Mouse (Mus musculus) heart, embryonic 12.5 days (tissue): ENCODE results near the gene Kdm5a. TPM values are rescaled to one million over a fixed set of nuclear protein-coding genes. Genes with fewer than 3 reads are reported as not detected.
A peak's percentile ranks its signal among the peaks of the same experiment; 100 is the strongest.

ENCODE experiments used
- ATAC-seq: fragments of 200-750 bp; cut with Nextera tagmentation; 2 replicates; pipeline ENCODE4 v1.8.0; 2017; ENCODE audit warnings: moderate TSS enrichment, moderate library complexity; ENCODE audit not compliant: insufficient number of reproducible peaks, low FRiP score
- H3K27ac ChIP-seq: fragments of 300-500 bp; sonication (generic); 2 replicates; pipeline ENCODE4 v1.5.1; 2016; ENCODE audit warnings: mild to moderate bottlenecking, moderate library complexity; ENCODE audit not compliant: poor library complexity, severe bottlenecking
- H3K27me3 ChIP-seq: fragments of 300-500 bp; sonication (generic); replicated peaks from 2 replicates; pipeline ENCODE4 v1.6.1; 2016; ENCODE audit warnings: mild to moderate bottlenecking, moderate library complexity
- H3K36me3 ChIP-seq: fragments of 300-500 bp; sonication (generic); 2 replicates; pipeline ENCODE4 v1.6.1; 2016; ENCODE audit warnings: mild to moderate bottlenecking, moderate library complexity
- H3K4me1 ChIP-seq: fragments of 300-500 bp; sonication (generic); replicated peaks from 2 replicates; pipeline ENCODE4 v1.6.1; 2016; ENCODE audit warnings: mild to moderate bottlenecking
- H3K4me2 ChIP-seq: fragments of 300-500 bp; sonication (generic); 2 replicates; pipeline ENCODE4 v1.6.1; 2016; ENCODE audit warnings: mild to moderate bottlenecking, moderate library complexity
- H3K4me3 ChIP-seq: fragments of 300-500 bp; sonication (generic); 2 replicates; pipeline ENCODE4 v1.5.1; 2016; ENCODE audit warnings: mild to moderate bottlenecking
- H3K9ac ChIP-seq: fragments of 300-500 bp; sonication (generic); 2 replicates; pipeline ENCODE4 v1.6.1; 2016; ENCODE audit warnings: mild to moderate bottlenecking, moderate library complexity
- H3K9me3 ChIP-seq: fragments of 300-500 bp; sonication (generic); replicated peaks from 2 replicates; pipeline ENCODE4 v1.6.1; 2016; ENCODE audit warnings: mild to moderate bottlenecking, moderate library complexity
- WGBS: fragments of 180-500 bp; shearing (Covaris S2); methylation state at CpG from one replicate; pipeline ENCODE4 v1.1.7; 2016; 5-methylcytosine and 5-hydroxymethylcytosine counted together
- polyA plus RNA-seq: library from polyadenylated mRNA; unstranded; fragments of >200 nt; fragmentation: Nextera tagmentation; extraction: Ambion mirVana; gene quantifications from 2 replicates; pipeline ENCODE4 v1.2.1, GENCODE M21; 2016

Kdm5a gene
- polyA plus RNA-seq, 1 experiment from 2014 or later, result 41.7 TPM

DNA sequence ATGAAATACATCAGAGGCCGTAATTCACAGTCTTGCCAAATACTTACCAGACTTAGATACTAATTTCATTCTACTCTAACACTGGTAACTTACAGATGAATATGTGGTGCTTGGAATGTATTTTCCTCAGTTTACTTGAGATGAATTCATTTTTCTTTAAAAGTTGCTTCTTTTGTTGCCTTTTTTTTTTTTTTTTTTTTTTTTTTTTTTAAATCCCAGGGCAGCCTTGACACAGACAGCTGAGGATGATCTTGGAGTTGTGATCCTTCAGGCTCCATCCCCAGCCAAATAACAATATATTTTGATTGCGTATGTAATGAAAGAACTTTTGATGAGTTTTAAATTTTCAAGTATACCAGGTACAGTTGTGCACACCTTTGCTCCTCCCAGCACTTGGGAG, 1.8 kb upstream of the Kdm5a start:
- no peaks in the 10 kb centered on the region for H3K9me3 ChIP-seq
- H3K4me3 ChIP-seq, result no peak overlapping the region
- peaks cover 9% of the 10 kb centered on the region for H3K4me1 ChIP-seq
- H3K4me2 ChIP-seq, result no peak overlapping the region
- WGBS, result 94% methylated on average over 2 of the region's 2 CpGs
- H3K9ac ChIP-seq, result no peak overlapping the region
- H3K36me3 ChIP-seq, result peaks cover 2% of the 10 kb centered on the region
- ATAC-seq, result no peak
- H3K27ac ChIP-seq, result no peak overlapping the region
- H3K27me3 ChIP-seq, result no peaks in the 10 kb centered on the region

DNA sequence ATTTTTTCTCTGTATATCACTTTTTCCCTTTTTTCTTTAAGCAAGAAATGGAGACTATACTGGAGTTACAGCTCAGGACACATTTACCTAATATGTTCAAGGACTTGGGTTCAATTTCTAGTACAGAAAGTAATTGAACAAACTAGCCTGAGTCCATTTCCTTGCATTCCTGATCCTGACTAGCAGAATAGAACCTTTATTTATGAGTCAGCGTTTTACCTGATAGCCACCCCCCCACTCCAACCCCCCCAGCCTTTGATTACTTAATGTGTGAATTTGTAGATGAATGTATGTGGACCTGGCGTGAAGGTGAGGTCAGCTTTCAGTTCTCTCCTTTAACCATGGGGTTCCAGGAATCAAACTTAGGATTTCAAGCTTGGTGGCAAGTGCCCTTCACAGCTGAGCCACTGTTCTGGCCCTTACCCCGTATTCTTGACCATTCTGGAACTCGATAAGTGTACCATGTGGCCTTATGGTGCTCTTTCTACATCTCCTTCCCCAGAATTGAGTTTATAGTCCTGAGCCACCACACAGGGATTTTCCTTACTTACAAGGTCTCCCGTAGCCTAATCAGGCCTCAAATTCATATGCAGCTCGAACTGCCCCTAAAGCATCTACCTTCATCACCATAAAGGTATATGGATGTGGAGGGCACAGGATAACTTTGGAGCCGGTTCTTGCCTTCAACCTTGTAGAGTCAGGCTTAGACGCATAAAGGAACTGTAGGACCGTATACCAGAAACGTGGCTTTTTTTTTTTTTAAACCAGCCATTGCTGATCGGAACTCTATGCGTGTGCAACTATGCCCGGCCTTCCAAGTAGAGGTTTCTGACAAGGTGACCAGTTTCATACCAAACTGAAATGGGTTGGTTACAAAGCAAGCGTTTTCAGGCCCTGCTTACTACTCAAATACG, 893 bp upstream of the Kdm5a start:
- peak overlapping the region; percentile 89 for H3K27ac ChIP-seq
- 0 out of 2 replicates have a peak, but pooled peaks have one; percentile 1 for ATAC-seq
- H3K4me2 ChIP-seq, result peak overlapping the region; percentile 93
- H3K4me1 ChIP-seq, result peaks cover 9% of the 10 kb centered on the region
- WGBS, result 23% methylated on average over 15 of the region's 15 CpGs
- no peaks in the 10 kb centered on the region for H3K9me3 ChIP-seq
- H3K4me3 ChIP-seq, result peak overlapping the region; percentile 74
- no peaks in the 10 kb centered on the region for H3K27me3 ChIP-seq
- peaks cover 10% of the 10 kb centered on the region for H3K36me3 ChIP-seq
- peak overlapping the region; percentile 86 for H3K9ac ChIP-seq

DNA sequence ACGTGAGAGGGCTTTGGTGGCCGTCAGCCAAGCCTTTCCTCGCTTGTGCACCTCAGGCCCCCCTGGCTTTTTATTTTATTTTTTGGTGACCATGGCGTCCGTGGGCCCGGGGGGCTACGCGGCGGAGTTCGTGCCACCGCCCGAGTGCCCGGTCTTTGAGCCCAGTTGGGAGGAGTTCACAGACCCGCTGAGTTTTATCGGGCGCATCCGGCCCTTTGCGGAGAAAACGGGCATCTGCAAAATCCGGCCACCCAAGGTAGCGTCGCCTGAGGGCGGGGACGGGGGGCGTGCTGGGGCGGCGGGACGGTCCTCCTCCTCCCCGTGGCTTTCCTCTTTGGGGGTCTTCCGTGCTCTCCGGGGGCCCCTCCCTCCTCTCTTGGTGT, 590 bp downstream of the Kdm5a start:
- no peaks in the 10 kb centered on the region for H3K27me3 ChIP-seq
- under 1% methylated on average over 31 of the region's 31 CpGs for WGBS
- peak overlapping the region; percentile 93 for H3K4me2 ChIP-seq
- ATAC-seq, result peak; percentile 38; the same call in 1 of the 2 replicates
- peak overlapping the region; percentile 89 for H3K27ac ChIP-seq
- H3K4me1 ChIP-seq, result peaks cover 9% of the 10 kb centered on the region
- peak overlapping the region; percentile 74 for H3K4me3 ChIP-seq
- no peaks in the 10 kb centered on the region for H3K9me3 ChIP-seq
- peaks cover 24% of the 10 kb centered on the region for H3K36me3 ChIP-seq
- H3K9ac ChIP-seq, result peak overlapping the region; percentile 86

DNA sequence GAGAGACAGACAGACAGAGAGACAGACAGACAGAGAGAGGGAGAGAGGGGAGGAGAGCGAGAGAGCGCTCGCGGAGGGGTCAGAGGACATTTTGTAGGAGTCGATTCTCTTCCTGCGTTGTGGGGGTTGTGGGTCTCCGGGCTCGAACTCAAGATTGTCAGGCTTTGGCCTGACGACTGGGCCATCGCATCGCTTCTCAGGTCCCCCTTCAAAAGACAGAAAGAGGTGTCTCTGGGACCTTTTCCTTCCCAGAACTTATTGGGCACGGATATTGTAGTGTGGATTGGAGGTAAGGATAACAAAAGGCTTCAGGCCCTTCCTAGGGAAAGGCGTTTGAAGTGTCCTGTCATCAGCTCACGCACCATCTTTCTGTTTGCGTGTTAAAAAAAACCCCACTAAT, 1.1 kb downstream of the Kdm5a start:
- no peak for ATAC-seq
- 2% methylated on average over 15 of the region's 15 CpGs for WGBS
- no peak overlapping the region for H3K27ac ChIP-seq

DNA sequence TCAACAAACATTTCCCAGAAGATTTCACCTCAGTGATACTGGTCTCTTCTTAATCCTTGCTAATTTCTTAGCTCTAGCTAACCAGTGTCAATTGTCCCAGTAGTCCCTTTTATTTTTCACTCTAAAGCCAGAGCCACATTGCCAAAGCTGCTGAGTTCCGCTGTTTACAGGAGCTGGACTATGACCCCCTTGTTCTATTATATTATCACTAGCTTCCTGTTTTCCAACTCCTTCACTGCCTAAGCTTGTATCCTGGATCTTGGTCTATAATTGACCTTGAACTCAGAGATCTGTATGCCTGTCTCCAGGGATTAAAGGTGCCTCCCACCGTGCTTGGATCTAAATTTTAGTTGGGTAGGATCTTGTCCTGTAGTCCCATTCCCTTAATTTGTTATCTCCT, 12.8 kb downstream of the Kdm5a start:
- Histone ChIP-seq H3K4me3 (no peak overlapping the region), H3K4me1 (no peaks in the 10 kb centered on the region), H3K9me3 (peaks cover 3% of the 10 kb centered on the region; the same call in 1 of the 2 replicates), H3K4me2 (no peak overlapping the region), H3K27ac (no peak overlapping the region), H3K27me3 (no peaks in the 10 kb centered on the region), H3K36me3 (peaks cover 76% of the 10 kb centered on the region), H3K9ac (no peak overlapping the region)
- WGBS, result 92% methylated on average over 2 of the region's 2 CpGs
- no peak for ATAC-seq

More for the DNA sequence above, 1.1 kb downstream of the Kdm5a start:
- Histone ChIP-seq H3K27me3 (no peaks in the 10 kb centered on the region), H3K4me1 (peaks cover 9% of the 10 kb centered on the region), H3K4me2 (peak overlapping the region; percentile 93), H3K9ac (peak overlapping the region; percentile 86), H3K9me3 (no peaks in the 10 kb centered on the region), H3K4me3 (peak overlapping the region; percentile 74), H3K36me3 (peaks cover 30% of the 10 kb centered on the region)

DNA sequence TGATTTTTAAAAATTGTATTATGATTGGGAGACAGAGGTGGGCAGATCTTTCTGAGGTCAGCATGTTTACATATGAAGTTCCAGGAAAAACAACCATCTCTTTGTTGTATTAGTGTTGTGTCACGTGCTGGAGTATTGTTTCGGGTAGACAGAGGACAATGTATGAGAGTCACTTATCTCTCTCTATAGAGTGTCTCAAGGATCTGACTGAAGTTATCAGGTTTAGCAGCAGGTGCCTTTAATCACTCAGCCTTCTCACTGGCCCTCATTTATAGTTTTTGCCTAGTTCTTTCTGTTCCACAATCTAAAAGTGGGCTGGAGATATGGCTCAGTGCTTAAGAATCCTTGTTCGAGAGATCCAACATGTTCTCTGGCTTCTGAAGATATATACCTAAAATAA, 26.1 kb downstream of the Kdm5a start:
- no peak overlapping the region for H3K4me3 ChIP-seq
- H3K9me3 ChIP-seq, result no peaks in the 10 kb centered on the region
- no peak for ATAC-seq
- peaks cover 45% of the 10 kb centered on the region for H3K36me3 ChIP-seq
- H3K27ac ChIP-seq, result no peak overlapping the region
- no peaks in the 10 kb centered on the region for H3K4me1 ChIP-seq
- no peaks in the 10 kb centered on the region for H3K27me3 ChIP-seq
- H3K4me2 ChIP-seq, result no peak overlapping the region
- no peak overlapping the region for H3K9ac ChIP-seq
- WGBS, result 76% methylated on average over 3 of the region's 3 CpGs

DNA sequence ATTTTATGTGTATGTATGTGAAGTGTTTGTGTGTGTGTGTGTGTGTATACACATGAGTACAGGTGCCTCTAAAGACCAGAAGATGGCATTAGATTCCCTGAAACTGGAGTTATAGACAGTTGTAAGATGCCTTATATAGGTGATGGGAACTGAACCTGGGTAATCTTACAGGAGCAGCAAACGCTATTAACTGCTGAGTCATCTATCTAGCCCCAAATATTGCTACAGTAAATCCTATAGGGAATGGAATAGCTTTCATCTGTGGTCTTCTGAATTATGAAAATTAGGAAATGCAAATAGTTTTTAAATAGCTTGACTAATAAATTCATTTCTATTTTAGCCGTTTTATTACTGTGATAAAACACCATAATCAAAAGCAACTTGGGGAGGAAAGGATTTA, 28.9 kb downstream of the Kdm5a start:
- H3K27me3 ChIP-seq, result no peaks in the 10 kb centered on the region
- H3K4me3 ChIP-seq, result no peak overlapping the region
- H3K9me3 ChIP-seq, result no peaks in the 10 kb centered on the region
- no peaks in the 10 kb centered on the region for H3K4me1 ChIP-seq
- H3K36me3 ChIP-seq, result peaks cover 55% of the 10 kb centered on the region
- H3K9ac ChIP-seq, result no peak overlapping the region
- 86% methylated on average over 2 of the region's 2 CpGs for WGBS
- H3K4me2 ChIP-seq, result no peak overlapping the region
- H3K27ac ChIP-seq, result no peak overlapping the region
- no peak for ATAC-seq

DNA sequence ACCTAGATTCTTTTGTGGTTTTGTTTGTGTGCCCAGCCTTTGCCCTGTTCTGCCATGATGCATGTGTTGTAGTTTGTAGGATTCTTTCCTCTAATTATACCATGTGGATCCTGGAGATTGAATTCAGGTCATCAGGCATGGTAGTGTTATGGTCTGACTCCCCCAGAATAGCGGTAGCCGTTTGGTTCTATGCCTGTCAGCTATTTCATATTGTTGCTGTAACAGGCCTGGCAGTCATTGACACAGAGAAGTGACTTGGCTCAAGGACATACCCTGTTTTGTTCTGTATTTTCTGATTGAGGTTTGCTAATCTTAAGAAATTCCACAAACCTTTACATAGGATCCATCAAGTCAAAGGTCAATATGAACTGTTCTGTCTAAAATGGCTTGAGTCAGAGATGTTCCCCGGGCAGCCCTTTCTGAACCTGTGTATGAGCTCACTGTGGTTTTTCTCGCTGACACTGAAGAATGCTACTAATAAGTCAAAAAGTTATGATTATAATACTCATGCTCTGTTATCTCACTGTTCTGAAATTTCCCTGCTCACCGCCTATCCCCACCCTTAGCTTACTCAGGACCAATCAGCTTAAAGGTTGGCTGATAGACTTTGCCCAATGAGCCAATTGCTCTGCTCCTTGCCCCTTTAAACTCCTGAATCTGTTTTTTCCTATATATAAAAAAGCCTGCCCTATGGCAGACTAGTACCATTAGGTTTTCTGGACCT, 31.9 kb downstream of the Kdm5a start:
- Histone ChIP-seq H3K27me3 (no peaks in the 10 kb centered on the region), H3K36me3 (peaks cover 65% of the 10 kb centered on the region), H3K4me2 (no peak overlapping the region), H3K4me3 (no peak overlapping the region), H3K9ac (no peak overlapping the region), H3K4me1 (no peaks in the 10 kb centered on the region), H3K9me3 (no peaks in the 10 kb centered on the region), H3K27ac (no peak overlapping the region)
- WGBS, result 92% methylated on average over 5 of the region's 5 CpGs
- no peak for ATAC-seq

DNA sequence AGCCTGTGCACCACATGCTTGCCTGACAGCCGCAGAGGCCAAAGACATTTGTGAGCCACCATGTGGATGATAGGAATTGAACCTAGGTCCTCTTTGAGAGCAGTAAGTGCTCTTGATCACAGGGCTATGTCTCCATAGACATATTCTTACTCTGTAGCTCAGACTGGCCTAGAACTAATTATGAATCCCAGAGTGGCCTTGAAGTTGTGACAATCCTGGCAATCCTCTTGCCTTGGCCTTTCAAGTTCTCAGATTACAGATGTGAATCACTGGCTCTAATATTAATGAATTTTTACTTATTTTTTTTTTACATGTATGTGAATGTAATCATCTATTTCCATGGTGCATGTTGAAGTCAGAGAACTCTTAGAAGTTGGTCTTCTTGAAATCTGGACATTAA, 40.0 kb downstream of the Kdm5a start:
- WGBS, result 92% methylated on average over 1 of the region's 1 CpGs
- Histone ChIP-seq H3K36me3 (peaks cover 58% of the 10 kb centered on the region), H3K9ac (no peak overlapping the region), H3K27ac (no peak overlapping the region), H3K4me2 (no peak overlapping the region), H3K4me1 (no peaks in the 10 kb centered on the region), H3K9me3 (no peaks in the 10 kb centered on the region), H3K4me3 (no peak overlapping the region), H3K27me3 (no peaks in the 10 kb centered on the region)
- no peak for ATAC-seq

DNA sequence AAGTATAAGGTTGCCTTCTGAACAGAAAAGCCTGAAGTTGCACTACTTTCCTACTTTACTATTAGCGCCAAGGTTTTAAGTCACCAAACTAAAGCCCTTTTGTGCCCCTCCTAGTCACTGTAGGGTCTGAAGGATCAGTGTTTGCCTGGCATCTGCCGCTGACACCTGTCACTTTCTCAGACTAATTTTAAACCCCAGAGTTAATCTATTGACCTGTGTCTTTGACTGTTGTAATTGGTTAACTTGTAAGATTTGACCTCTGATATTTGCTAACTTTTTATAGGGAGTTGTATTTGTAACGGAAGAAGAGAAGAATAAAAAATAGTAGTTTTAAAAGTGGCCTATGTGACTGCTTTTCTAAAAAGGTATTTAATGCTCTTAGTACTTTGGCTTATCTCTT, 74.2 kb downstream of the Kdm5a start:
- Histone ChIP-seq H3K9ac (no peak overlapping the region), H3K4me3 (no peak overlapping the region), H3K4me2 (no peak overlapping the region), H3K27ac (no peak overlapping the region), H3K9me3 (no peaks in the 10 kb centered on the region), H3K36me3 (peaks cover 57% of the 10 kb centered on the region), H3K4me1 (0 out of 2 replicates have a peak, but pooled peaks cover 2% of the 10 kb centered on the region), H3K27me3 (no peaks in the 10 kb centered on the region)
- 88% methylated on average over 3 of the region's 3 CpGs for WGBS
- ATAC-seq, result no peak

DNA sequence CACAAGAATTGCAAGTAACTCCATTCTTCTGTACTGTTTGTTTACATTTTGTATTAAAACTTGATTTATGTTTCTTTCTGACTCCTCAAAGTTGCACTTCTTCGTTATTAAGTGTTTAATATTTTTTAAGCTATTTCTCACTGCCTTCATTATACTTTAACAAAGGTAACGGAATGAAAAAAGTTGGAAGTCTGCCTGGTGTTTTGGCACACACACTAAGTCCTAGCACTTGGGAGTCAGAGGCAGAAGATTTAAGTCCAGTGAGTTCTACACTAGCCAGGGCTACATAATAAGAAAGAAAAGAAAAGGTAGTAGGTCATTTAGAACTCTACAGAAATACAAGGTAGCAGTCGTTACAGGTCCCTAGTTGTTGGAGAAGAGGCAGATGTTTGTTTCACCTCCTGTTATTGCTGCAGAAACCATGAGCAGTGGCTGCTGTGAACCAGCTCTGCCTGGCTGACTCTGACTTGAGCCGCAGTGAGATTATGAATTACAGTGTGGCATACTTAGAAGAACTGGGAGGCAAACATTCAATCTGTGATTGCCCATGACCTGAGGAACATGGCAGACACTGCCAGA, 78.3 kb downstream of the Kdm5a start:
- H3K4me1 ChIP-seq, result 0 out of 2 replicates have a peak, but pooled peaks cover 9% of the 10 kb centered on the region
- no peak overlapping the region for H3K4me2 ChIP-seq
- no peak overlapping the region for H3K4me3 ChIP-seq
- ATAC-seq, result no peak
- no peak overlapping the region for H3K27ac ChIP-seq
- H3K27me3 ChIP-seq, result no peaks in the 10 kb centered on the region
- WGBS, result 90% methylated on average over 4 of the region's 4 CpGs
- H3K36me3 ChIP-seq, result peaks cover 46% of the 10 kb centered on the region
- no peaks in the 10 kb centered on the region for H3K9me3 ChIP-seq
- no peak overlapping the region for H3K9ac ChIP-seq
